Mouse (Mus musculus): ENCODE measurements around the gene Tpra1. TPM values are rescaled to one million over a fixed set of nuclear protein-coding genes. Genes with fewer than 3 reads are reported as not detected.

Tpra1 gene
- total and polyA plus RNA-seq, 2 experiments from 2014 or later = 49.4 to 88.4 TPM

DNA sequence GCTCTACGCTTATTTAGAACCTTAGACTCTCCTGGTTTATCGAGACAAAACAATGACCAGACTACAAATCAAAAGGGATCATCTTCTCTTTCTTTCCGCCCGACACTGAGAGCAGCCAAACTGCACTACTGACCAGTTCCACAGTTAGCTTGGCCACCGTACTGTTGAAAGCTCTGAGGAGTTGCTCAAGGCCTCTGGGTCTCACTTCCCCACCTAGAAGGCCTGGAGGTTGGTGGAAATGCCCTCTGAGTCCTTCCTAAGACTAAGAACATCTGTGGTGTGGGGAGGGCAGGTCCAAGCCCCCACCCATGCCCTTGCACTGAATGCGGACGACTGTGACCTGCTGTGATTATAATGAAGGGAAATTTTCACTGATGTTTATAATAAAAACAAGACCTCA lies 36.3 kb upstream of the Tpra1 start:
- DNase-seq (ENCODE audit: low spot score) (no peak), ATAC-seq (no peak)
- no peak for TF ChIP-seq CTCF (IDR thresholded peaks at IDR 0.05; ENCODE audit: low read depth)
- H3K27ac ChIP-seq = no peak overlapping the region
- H3K9me3 ChIP-seq (ENCODE audit: low read length) = no peaks in the 10 kb centered on the region
- H3K27me3 ChIP-seq (ENCODE audit: insufficient read depth, low read length) = no peaks in the 10 kb centered on the region
- H3K36me3 ChIP-seq (ENCODE audit: insufficient read depth, low read length) = peaks cover 26% of the 10 kb centered on the region
- no peak overlapping the region for H3K4me3 ChIP-seq (ENCODE audit: low read length)
- H3K4me1 ChIP-seq (ENCODE audit: insufficient read depth, low read length) = 0 out of 2 replicates have a peak, but pooled peaks cover 4% of the 10 kb centered on the region
- 77% methylated on average over 7 of the region's 7 CpGs for WGBS
- no peak overlapping the region for H3K4me2 ChIP-seq (ENCODE audit: low read depth, low read length)
- H3K9ac ChIP-seq (replicated peaks; ENCODE audit: low read length) = no peak overlapping the region

DNA sequence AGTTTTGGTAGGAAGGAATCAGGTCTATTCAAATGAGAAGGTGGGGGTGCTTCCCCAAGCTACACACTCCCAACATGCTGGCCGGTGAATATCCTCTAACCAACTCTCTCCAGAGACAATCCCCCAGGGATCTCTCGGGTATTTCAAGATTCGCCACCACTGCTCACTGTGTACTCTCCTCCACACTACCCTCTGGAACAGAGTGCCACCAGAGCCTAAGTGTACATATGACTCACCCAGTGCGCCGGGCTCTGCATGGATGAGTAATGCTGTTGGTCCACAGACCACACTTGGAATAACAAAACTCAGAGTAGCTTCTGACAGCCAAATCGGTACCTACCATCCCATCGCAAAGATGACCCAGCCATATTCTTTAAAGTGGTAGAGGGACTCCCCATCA lies 32.6 kb upstream of the Tpra1 start:
- peaks cover 7% of the 10 kb centered on the region; the same call in 1 of the 2 replicates for H3K36me3 ChIP-seq (ENCODE audit: insufficient read depth, low read length)
- 82% methylated on average over 7 of the region's 7 CpGs for WGBS
- H3K4me1 ChIP-seq (ENCODE audit: insufficient read depth, low read length) = 0 out of 2 replicates have a peak, but pooled peaks cover 4% of the 10 kb centered on the region
- no peak overlapping the region for H3K27ac ChIP-seq
- H3K9ac ChIP-seq (replicated peaks; ENCODE audit: low read length) = no peak overlapping the region
- no peak overlapping the region for H3K4me2 ChIP-seq (ENCODE audit: low read depth, low read length)
- H3K9me3 ChIP-seq (ENCODE audit: low read length) = no peaks in the 10 kb centered on the region
- ATAC-seq = no peak
- no peaks in the 10 kb centered on the region for H3K27me3 ChIP-seq (ENCODE audit: insufficient read depth, low read length)
- DNase-seq (ENCODE audit: low spot score) = peak; percentile 1
- TF ChIP-seq CTCF (IDR thresholded peaks at IDR 0.05; ENCODE audit: low read depth) = no peak
- no peak overlapping the region for H3K4me3 ChIP-seq (ENCODE audit: low read length)

DNA sequence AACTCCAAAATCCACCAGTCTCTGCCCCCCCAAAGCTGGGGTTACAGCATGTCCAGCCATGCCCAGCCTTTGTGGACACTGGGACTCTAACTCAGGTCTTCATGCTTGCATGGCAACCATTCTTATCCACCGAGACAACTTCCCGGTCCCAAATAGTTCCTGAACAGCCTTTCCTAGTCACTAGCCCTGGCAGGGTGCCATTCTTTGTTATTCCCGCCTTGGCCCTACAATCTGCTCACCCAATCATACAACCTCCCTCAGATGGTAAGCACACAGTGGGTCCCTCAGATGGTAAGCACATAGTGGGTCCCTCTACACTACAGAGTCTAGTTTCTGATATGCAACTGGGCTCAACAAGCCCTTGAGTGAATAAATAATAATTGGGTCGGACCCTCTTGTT lies 31.5 kb upstream of the Tpra1 start:
- peaks cover 7% of the 10 kb centered on the region; the same call in 1 of the 2 replicates for H3K4me1 ChIP-seq (ENCODE audit: insufficient read depth, low read length)
- 25% methylated on average over 4 of the region's 4 CpGs for WGBS
- peak overlapping the region; percentile 97; the same call in 1 of the 2 replicates for H3K27ac ChIP-seq
- DNase-seq (ENCODE audit: low spot score) = peak; percentile 31
- H3K9ac ChIP-seq (replicated peaks; ENCODE audit: low read length) = no peak overlapping the region
- H3K9me3 ChIP-seq (ENCODE audit: low read length) = no peaks in the 10 kb centered on the region
- no peaks in the 10 kb centered on the region for H3K36me3 ChIP-seq (ENCODE audit: insufficient read depth, low read length)
- no peak overlapping the region for H3K4me3 ChIP-seq (ENCODE audit: low read length)
- no peak overlapping the region for H3K4me2 ChIP-seq (ENCODE audit: low read depth, low read length)
- no peak for TF ChIP-seq CTCF (IDR thresholded peaks at IDR 0.05; ENCODE audit: low read depth)
- ATAC-seq = no peak
- no peaks in the 10 kb centered on the region for H3K27me3 ChIP-seq (ENCODE audit: insufficient read depth, low read length)

DNA sequence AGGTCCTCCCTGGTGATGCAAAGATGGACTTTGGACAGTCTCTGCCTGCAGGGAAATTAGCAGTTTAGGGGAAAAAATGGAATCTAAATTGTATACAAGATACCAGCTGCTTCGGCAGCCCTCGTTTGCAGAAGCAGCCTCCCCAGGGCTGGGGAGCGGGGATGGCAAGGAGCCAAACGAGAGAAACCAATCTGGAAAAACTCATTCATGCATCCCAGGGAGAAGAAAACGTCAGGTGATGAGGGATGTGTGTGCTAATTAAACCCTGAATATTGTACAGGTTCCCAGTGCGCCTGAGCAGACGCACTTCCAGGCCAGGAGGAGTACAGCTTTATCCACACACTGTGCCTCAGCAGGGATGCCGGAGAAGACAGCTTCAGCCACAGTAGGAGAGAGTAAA lies 30.5 kb upstream of the Tpra1 start:
- no peaks in the 10 kb centered on the region for H3K36me3 ChIP-seq (ENCODE audit: insufficient read depth, low read length)
- TF ChIP-seq CTCF (IDR thresholded peaks at IDR 0.05; ENCODE audit: low read depth) = no peak
- H3K9ac ChIP-seq (replicated peaks; ENCODE audit: low read length) = no peak overlapping the region
- H3K4me2 ChIP-seq (ENCODE audit: low read depth, low read length) = peak overlapping the region; percentile 71
- DNase-seq (ENCODE audit: low spot score) (peak; percentile 82), ATAC-seq (0 out of 2 replicates have a peak, but pooled peaks have one; percentile 6)
- WGBS = 20% methylated on average over 8 of the region's 8 CpGs
- peaks cover 7% of the 10 kb centered on the region; the same call in 1 of the 2 replicates for H3K4me1 ChIP-seq (ENCODE audit: insufficient read depth, low read length)
- no peaks in the 10 kb centered on the region for H3K9me3 ChIP-seq (ENCODE audit: low read length)
- 0 out of 2 replicates have a peak overlapping the region, but pooled peaks have one; percentile 1 for H3K4me3 ChIP-seq (ENCODE audit: low read length)
- no peaks in the 10 kb centered on the region for H3K27me3 ChIP-seq (ENCODE audit: insufficient read depth, low read length)
- H3K27ac ChIP-seq = peak overlapping the region; percentile 97; the same call in 1 of the 2 replicates

DNA sequence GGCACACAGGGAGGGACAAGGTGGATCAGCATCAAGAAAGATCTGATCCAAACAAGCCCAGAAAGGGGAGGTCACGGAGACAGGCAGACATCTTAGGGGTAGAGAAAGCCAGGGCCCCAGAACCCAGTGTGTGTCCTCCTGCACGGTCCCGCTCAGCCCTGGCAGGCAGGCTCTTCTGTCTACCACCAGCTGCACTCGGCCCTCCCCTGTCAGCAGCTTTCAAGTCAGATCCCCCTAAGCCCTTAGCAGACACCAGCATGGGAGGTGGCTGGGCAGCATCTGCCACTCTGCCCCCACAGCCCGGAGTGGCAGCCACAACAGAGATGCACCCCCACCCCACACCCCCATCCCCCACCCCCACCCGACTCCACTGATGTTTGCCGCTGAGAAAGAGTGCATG lies 29.2 kb upstream of the Tpra1 start:
- H3K27me3 ChIP-seq (ENCODE audit: insufficient read depth, low read length) = no peaks in the 10 kb centered on the region
- H3K9ac ChIP-seq (replicated peaks; ENCODE audit: low read length) = peak overlapping the region; percentile 94; the same call in 1 of the 2 replicates
- H3K4me1 ChIP-seq (ENCODE audit: insufficient read depth, low read length) = peaks cover 7% of the 10 kb centered on the region; the same call in 1 of the 2 replicates
- DNase-seq (ENCODE audit: low spot score) (peak; percentile 54), ATAC-seq (peak; percentile 37)
- peak overlapping the region; percentile 81 for H3K4me3 ChIP-seq (ENCODE audit: low read length)
- H3K27ac ChIP-seq = peak overlapping the region; percentile 97
- H3K4me2 ChIP-seq (ENCODE audit: low read depth, low read length) = peak overlapping the region; percentile 71
- 15% methylated on average over 7 of the region's 7 CpGs for WGBS
- no peak for TF ChIP-seq CTCF (IDR thresholded peaks at IDR 0.05; ENCODE audit: low read depth)
- no peaks in the 10 kb centered on the region for H3K36me3 ChIP-seq (ENCODE audit: insufficient read depth, low read length)
- no peaks in the 10 kb centered on the region for H3K9me3 ChIP-seq (ENCODE audit: low read length)

DNA sequence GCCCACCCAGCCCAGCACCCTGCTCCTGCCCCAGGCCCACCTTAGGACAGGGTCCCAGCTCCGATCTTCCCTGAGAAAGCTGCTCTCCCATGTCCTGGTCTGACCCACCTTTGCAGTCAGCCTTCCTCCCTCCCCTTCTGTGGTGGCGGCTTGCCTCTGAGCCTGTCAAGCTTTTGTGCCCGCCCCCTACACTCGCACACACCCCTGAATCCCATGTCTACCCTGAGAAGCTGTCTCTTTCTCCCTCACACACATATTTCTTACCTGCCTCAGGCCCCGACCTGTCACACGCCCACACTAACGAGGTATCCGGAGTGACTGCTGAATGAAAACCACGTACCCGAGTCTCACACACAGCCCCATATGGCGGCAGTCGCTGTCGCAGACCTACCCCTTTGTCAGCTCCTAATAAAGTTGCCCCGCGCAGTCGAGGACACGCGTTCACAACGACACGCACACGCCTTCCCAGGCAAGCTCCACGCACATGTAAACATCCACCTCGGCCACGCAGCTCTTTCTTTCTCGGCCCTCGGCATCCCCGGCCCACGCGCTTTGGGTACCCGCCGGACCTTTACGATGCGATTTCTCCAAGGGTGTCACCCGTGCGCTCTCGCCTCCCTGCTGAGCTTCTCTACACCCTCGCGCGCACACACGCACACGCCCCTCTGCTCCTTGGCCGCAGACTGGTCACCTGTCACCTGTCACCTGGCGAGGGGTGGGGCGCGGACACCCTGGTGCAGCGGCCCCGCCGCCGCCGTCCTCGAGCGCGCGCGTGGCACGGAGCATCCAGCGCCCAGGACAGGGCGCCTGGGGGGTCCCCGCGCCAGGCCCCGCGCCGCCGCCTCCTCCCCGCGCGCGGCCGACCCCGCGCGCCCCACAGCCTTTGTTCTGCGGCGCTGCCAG lies 27.8 kb upstream of the Tpra1 start:
- H3K27ac ChIP-seq = peak overlapping the region; percentile 97
- H3K27me3 ChIP-seq (ENCODE audit: insufficient read depth, low read length) = no peaks in the 10 kb centered on the region
- peak overlapping the region; percentile 94 for H3K9ac ChIP-seq (replicated peaks; ENCODE audit: low read length)
- no peaks in the 10 kb centered on the region for H3K36me3 ChIP-seq (ENCODE audit: insufficient read depth, low read length)
- H3K4me2 ChIP-seq (ENCODE audit: low read depth, low read length) = peak overlapping the region; percentile 71
- peaks cover 7% of the 10 kb centered on the region; the same call in 1 of the 2 replicates for H3K4me1 ChIP-seq (ENCODE audit: insufficient read depth, low read length)
- H3K9me3 ChIP-seq (ENCODE audit: low read length) = no peaks in the 10 kb centered on the region
- no peak for TF ChIP-seq CTCF (IDR thresholded peaks at IDR 0.05; ENCODE audit: low read depth)
- DNase-seq (ENCODE audit: low spot score) = peak; percentile 71
- H3K4me3 ChIP-seq (ENCODE audit: low read length) = peak overlapping the region; percentile 81
- ATAC-seq = peak; percentile 68
- WGBS = 2% methylated on average over 56 of the region's 74 CpGs
